Mouse (Mus musculus) adrenal gland, adult 2 months (tissue): ENCODE data around the gene Cep295. TPM values are rescaled to one million over a fixed set of nuclear protein-coding genes. Genes with fewer than 3 reads are reported as not detected.
"Not testable (repeated sequence)": the region's sequence is repeated elsewhere in the genome, so short reads cannot be mapped to it uniquely, and the experiment has no call there.

Source experiments
- DNase-seq: peaks from one replicate; pipeline ENCODE4 v3.0.0; 2021
- polyA plus RNA-seq: library from polyadenylated mRNA; depleted of rRNA; stranded (reverse); fragments of >200 nt; gene quantifications from 2 replicates; pipeline ENCODE4 v1.2.3, GENCODE M21; 2012
- total RNA-seq, 2 experiments: library from RNA; stranded (reverse); gene quantifications; 2 replicates each; pipeline ENCODE4 v1.2.3; 2021

Gene Cep295
- total and polyA plus RNA-seq, 3 experiments = 0.82 to 13.8 (median 9.2) TPM

GRCm38 (mm10) chr9:15306398-15307119, 51.0 kb downstream of the Cep295 start, which contains the start of gene 4931406C07Rik:
4931406C07Rik (minus strand) TSS chr9:15306448.
- DNase-seq = no peak

GRCm38 (mm10) chr9:15305503-15306397, 51.8 kb downstream of the Cep295 start, which contains the start of gene Taf1d:
Taf1d (plus strand) TSS chr9:15306214.
- peak; percentile 98 for DNase-seq

GRCm38 (mm10) chr9:15302881-15303280, 54.7 kb downstream of the Cep295 start:
- peak; percentile 58 for DNase-seq

- DNase-seq = not testable (repeated sequence)
These were observed 55.6 kb downstream of the Cep295 start for GRCm38 (mm10) chr9:15302006-15302405.

- peak; percentile 87 for DNase-seq
These were observed 56.2 kb downstream of the Cep295 start for GRCm38 (mm10) chr9:15301399-15301798.

GRCm38 (mm10) chr9:15300056-15300455, 57.5 kb downstream of the Cep295 start:
- peak; percentile 25 for DNase-seq

GRCm38 (mm10) chr9:15298451-15298850, 59.1 kb downstream of the Cep295 start:
- DNase-seq = no peak

GRCm38 (mm10) chr9:15297112-15297511, 60.5 kb downstream of the Cep295 start:
- DNase-seq = no peak

GRCm38 (mm10) chr9:15289251-15289650, 68.3 kb downstream of the Cep295 start:
- no peak for DNase-seq

- DNase-seq = no peak
These were observed 69.2 kb downstream of the Cep295 start for GRCm38 (mm10) chr9:15288402-15288801.

- DNase-seq = no peak
These were observed 69.7 kb downstream of the Cep295 start for GRCm38 (mm10) chr9:15287846-15288245.

GRCm38 (mm10) chr9:15285443-15285842, 72.1 kb downstream of the Cep295 start:
- peak; percentile 40 for DNase-seq

- no peak for DNase-seq
These were observed 77.1 kb downstream of the Cep295 start for GRCm38 (mm10) chr9:15280491-15280879.

GRCm38 (mm10) chr9:15279649-15280490, 77.7 kb downstream of the Cep295 start, which contains the start of gene Med17:
Med17 (minus strand) TSS chr9:15279931.
- peak; percentile 96 for DNase-seq

GRCm38 (mm10) chr9:15279139-15279648, 78.4 kb downstream of the Cep295 start:
- no peak for DNase-seq

- no peak for DNase-seq
These were observed 79.2 kb downstream of the Cep295 start for GRCm38 (mm10) chr9:15278343-15278742.

- DNase-seq = no peak
These were observed 80.7 kb downstream of the Cep295 start for GRCm38 (mm10) chr9:15276855-15277254.

- DNase-seq = no peak
These were observed 83.6 kb downstream of the Cep295 start for GRCm38 (mm10) chr9:15273981-15274380.
